Mouse (Mus musculus) ZHBTc4 (cell line): Measurements from ENCODE around the gene Gm6525.
A peak's percentile ranks its signal among the peaks of the same experiment; 100 is the strongest.

Source experiments
- DNase-seq: peaks from one replicate; pipeline ENCODE4 v3.0.0-alpha.2; 2011; ENCODE audit warnings: low read depth, low spot score

Gm6525 gene

DNA sequence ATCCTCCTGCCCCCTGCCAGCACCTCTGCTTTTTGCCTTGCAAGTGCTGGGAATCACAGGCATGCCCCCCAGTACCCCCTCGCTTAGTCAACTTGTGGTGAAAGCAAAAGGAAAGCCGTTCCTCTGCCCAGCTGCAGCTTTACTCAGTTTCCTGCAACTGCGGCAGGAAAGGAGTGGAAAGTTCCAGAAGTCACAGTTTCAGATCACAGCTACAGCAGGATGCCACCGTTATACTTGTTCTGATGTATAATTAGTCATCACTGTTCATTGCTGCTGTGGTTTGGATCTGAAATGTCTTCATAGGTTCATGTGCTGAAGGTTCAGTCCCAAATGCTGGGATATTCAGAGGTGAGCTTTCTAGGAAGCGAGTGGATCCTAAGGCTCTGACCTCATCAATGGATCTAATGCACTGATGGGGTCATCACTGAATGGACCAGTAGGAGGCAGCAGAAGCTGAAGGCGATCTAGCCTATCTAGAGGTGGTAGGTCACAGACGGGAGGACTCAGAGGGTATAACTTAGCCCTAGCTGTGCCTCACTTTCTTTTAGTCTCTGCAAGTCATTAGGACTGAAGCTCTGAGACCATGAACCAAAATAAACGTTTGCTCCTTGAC is 4.4 kb upstream of the Gm6525 start:
- DNase-seq = peak; percentile 63

- peak; percentile 64 for DNase-seq
Observed at GRCm38 (mm10) chr3:84172406-84172805, 1.5 kb upstream of the Gm6525 start.

- peak; percentile 86 for DNase-seq
Observed at GRCm38 (mm10) chr3:84175337-84176315, 1.7 kb downstream of the Gm6525 start.

DNA sequence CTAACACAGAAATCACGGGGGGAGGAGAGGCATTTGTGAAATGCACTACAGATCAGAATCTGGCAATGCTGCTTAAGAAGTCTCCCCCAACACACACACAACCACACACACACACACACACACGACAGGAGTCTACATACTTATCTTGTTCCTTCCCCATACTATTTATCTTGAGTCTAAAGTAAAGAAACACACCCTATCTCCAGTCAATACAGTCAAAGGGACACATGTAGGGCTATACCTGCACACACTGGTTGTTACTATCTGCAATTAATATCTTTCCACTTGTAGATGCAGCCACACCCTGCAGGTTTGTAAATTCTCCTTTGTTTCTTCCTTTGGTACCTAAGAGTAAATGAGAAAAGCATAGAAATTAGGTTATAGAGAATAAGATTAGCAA is 3.9 kb downstream of the Gm6525 start:
- no peak for DNase-seq

GRCm38 (mm10) chr3:84180304-84180703 is 6.4 kb downstream of the Gm6525 start:
- peak; percentile 37 for DNase-seq

GRCm38 (mm10) chr3:84181102-84181501 is 7.2 kb downstream of the Gm6525 start:
- no peak for DNase-seq

- peak; percentile 94 for DNase-seq
Observed at GRCm38 (mm10) chr3:84181717-84182116, 7.8 kb downstream of the Gm6525 start.

DNA sequence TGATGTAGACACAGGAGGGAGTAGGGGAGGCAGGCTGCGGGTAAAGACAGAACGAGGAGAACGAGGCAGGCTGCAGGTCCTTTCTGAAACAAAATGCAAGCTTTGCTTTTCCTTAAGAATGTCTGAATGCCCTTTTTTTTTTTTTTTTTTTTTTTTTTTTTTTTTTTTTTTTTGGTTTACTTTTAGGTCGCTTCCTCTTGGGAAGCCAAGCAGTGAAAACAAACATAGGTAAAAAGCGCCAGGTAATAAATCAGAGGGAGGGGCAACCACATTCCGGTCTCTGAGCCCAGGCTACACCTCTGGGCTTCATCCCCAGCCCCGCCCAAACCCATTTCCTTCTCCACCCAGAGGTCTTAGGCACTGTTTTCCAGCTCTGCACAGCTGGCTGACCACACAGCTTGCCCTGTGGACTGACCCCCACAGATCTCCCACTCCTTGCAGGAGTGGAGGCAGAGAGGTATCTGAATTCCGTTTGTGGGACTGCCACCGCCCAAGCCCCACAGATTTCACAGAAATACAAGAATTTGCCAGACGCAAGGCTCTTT is 15.8 kb downstream of the Gm6525 start:
- peak; percentile 51 for DNase-seq

- DNase-seq = peak; percentile 49
Observed at GRCm38 (mm10) chr3:84190513-84191061, 16.7 kb downstream of the Gm6525 start.

GRCm38 (mm10) chr3:84191141-84191881 is 17.4 kb downstream of the Gm6525 start:
- peak; percentile 89 for DNase-seq

DNA sequence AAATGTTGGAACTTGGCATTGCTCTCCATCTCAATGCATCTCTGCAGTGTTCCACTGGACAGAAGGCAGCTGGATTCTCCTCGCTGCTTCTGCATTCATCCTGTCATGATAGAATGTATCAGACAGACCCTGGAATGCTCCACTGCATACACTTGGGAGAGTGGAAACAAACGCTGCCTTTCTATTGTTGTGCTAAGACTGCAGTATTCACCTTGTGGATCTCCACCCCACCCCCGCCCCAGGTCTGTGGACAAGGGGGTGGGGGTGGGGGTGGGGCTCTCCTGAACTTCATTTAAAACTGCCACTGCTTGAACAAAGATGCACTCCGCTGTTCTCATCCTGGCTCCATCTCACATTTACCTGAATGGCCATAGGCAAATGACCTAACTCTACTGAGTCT is 20.0 kb downstream of the Gm6525 start:
- peak; percentile 84 for DNase-seq

DNA sequence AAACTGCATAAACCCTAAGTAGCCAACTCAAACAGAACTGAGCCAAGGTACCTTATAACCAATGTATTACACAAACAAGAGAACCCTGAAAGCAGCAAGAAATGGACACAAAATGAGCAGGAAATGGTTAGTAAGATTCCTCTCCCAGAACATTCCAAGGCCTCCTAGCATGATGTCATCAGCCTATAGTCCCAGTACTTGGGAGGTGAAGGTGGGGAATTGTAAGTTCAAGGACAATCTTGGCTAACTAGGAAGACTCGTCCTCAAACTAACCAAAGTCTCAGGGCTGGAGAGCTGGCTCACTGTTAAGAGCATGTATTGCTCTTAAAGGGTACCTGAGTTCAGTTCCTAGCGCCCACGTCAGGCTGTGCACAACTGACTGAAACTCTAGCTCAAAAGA is 24.3 kb downstream of the Gm6525 start:
- no peak for DNase-seq

GRCm38 (mm10) chr3:84199516-84199915 is 25.6 kb downstream of the Gm6525 start:
- no peak for DNase-seq

- DNase-seq = no peak
Observed at GRCm38 (mm10) chr3:84200559-84201420, 26.9 kb downstream of the Gm6525 start.

DNA sequence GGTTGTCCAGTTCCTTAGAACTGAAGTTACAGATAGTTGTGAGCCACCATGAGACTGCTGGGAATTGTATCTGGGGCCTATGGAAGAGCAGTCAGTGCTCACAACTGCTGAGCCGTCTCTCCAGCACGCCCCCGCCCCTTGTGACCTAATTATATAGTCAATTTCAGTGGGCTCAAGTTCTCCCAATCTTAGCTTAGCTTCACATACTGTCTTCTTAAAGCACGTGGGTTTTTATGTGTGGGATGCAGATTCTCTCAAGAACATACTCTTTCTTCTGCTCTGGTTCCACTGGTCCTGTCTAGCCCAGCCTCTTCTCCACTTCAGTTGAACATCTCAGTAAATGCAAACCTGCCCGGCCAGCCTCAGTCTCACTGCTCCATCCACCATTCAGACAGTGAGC is 30.7 kb downstream of the Gm6525 start:
- no peak for DNase-seq

DNA sequence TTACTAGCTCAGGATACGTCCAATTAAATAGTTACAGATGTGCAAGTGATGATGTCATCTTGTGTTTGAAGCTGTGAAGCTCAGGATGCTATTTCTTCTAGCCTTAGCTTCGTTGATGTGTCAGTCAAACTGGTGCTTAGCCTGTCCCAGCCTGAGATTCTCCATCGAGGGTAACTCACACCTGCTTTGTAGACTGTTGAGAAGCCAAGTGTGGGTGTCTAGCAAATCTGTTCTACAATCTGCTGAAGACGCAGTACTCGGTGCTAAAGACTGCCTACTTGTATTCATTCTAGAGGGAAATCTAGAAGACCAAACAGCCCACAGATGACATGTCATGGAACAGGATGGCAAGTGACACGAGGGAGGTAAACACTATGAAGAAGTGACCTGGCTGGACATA is 31.7 kb downstream of the Gm6525 start:
- DNase-seq = no peak

- no peak for DNase-seq
Observed at GRCm38 (mm10) chr3:84206106-84206505, 32.2 kb downstream of the Gm6525 start.

DNA sequence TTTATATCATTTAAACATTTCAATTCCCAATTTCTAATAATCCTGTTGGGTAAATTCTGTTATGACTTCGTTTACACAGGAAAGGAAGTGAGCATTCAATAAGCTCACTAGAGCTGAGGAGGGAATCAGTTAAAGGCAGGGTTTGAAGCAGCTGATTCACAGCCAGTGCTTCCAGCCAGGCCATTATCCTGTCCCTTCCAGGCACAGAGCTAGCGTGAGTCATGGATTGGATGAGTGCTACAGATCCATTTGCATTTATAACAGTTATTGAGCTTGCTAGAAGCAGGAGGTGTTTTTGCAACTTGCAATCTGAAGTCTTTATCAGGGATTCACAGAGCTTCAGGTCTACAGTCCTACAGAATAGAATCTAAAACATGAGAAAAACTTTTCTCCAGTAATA is 33.5 kb downstream of the Gm6525 start:
- no peak for DNase-seq

- DNase-seq = no peak
Observed at GRCm38 (mm10) chr3:84208475-84208874, 34.6 kb downstream of the Gm6525 start.

DNA sequence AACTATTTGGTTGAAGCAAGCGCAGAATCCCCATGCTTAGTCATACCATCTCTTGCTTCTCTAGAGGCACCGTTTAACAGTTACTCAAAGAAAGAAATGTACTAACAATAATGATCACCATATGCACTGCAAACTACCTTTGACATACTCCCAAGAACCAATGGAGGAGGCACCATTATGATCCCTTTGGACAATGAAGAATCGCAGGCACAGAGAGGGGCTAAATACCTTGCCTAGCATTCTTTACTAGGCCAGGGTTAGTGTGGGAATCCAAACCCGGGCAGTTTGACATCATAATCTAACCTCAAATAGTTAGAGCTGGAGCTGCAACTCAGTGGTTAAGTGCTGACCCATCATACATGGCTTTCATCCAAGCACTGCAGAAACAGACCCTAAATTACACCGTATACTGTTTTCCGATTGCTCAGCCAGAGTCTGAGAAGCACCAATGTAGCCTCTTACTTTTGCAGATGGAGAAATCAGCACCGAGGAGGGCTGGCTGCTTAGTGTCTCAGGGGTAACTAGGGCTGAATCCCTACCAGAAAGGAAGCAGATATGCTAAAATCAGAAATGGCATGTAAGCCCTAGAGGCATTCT is 35.1 kb downstream of the Gm6525 start:
- DNase-seq = no peak
